Mouse (Mus musculus) heart, embryonic 12.5 days (tissue): ENCODE measurements around the gene Tomm6. TPM values are rescaled to one million over a fixed set of nuclear protein-coding genes. Genes with fewer than 3 reads are reported as not detected.

Experiments used
- ATAC-seq: fragments of 200-750 bp; cut with Nextera tagmentation; 2 replicates; pipeline ENCODE4 v1.8.0; 2017; ENCODE audit warnings: moderate TSS enrichment, moderate library complexity; ENCODE audit not compliant: insufficient number of reproducible peaks, low FRiP score
- H3K27ac ChIP-seq: fragments of 300-500 bp; sonication (generic); 2 replicates; pipeline ENCODE4 v1.5.1; 2016; ENCODE audit warnings: mild to moderate bottlenecking, moderate library complexity; ENCODE audit not compliant: poor library complexity, severe bottlenecking
- H3K27me3 ChIP-seq: fragments of 300-500 bp; sonication (generic); replicated peaks from 2 replicates; pipeline ENCODE4 v1.6.1; 2016; ENCODE audit warnings: mild to moderate bottlenecking, moderate library complexity
- H3K36me3 ChIP-seq: fragments of 300-500 bp; sonication (generic); 2 replicates; pipeline ENCODE4 v1.6.1; 2016; ENCODE audit warnings: mild to moderate bottlenecking, moderate library complexity
- H3K4me1 ChIP-seq: fragments of 300-500 bp; sonication (generic); replicated peaks from 2 replicates; pipeline ENCODE4 v1.6.1; 2016; ENCODE audit warnings: mild to moderate bottlenecking
- H3K4me2 ChIP-seq: fragments of 300-500 bp; sonication (generic); 2 replicates; pipeline ENCODE4 v1.6.1; 2016; ENCODE audit warnings: mild to moderate bottlenecking, moderate library complexity
- H3K4me3 ChIP-seq: fragments of 300-500 bp; sonication (generic); 2 replicates; pipeline ENCODE4 v1.5.1; 2016; ENCODE audit warnings: mild to moderate bottlenecking
- H3K9ac ChIP-seq: fragments of 300-500 bp; sonication (generic); 2 replicates; pipeline ENCODE4 v1.6.1; 2016; ENCODE audit warnings: mild to moderate bottlenecking, moderate library complexity
- H3K9me3 ChIP-seq: fragments of 300-500 bp; sonication (generic); replicated peaks from 2 replicates; pipeline ENCODE4 v1.6.1; 2016; ENCODE audit warnings: mild to moderate bottlenecking, moderate library complexity
- WGBS: fragments of 180-500 bp; shearing (Covaris S2); methylation state at CpG from one replicate; pipeline ENCODE4 v1.1.7; 2016; 5-methylcytosine and 5-hydroxymethylcytosine counted together
- polyA plus RNA-seq: library from polyadenylated mRNA; unstranded; fragments of >200 nt; fragmentation: Nextera tagmentation; extraction: Ambion mirVana; gene quantifications from 2 replicates; pipeline ENCODE4 v1.2.1, GENCODE M21; 2016

Gene Tomm6
- polyA plus RNA-seq, 1 experiment from 2014 or later = 355 TPM

- Histone ChIP-seq H3K9ac (peak within 1 kb of the TSS; percentile 78), H3K27ac (peak within 1 kb of the TSS; percentile 52), H3K36me3 (peaks cover 9% of the 10 kb centered on the region), H3K27me3 (peaks cover 30% of the 10 kb centered on the region; the same call in 1 of the 2 replicates), H3K4me3 (peak within 1 kb of the TSS; percentile 73), H3K4me1 (peaks cover 13% of the 10 kb centered on the region), H3K9me3 (no peaks in the 10 kb centered on the region), H3K4me2 (peak within 1 kb of the TSS; percentile 87)
- under 1% methylated on average over 74 of the region's 82 CpGs for WGBS
- peak; percentile 94 for ATAC-seq
Measured at GRCm38 (mm10) chr17:47694503-47695336, 6.5 kb upstream of the Tomm6 start, which contains the start of gene Prickle4. Gene Prickle4 (minus strand): TSS chr17:47694736.

GRCm38 (mm10) chr17:47694442-47694502 lies 6.1 kb upstream of the Tomm6 start, which contains the start of gene Gm21981:
Gene Gm21981 (minus strand): TSS chr17:47694455.
- Histone ChIP-seq H3K36me3 (peaks cover 5% of the 10 kb centered on the region), H3K4me1 (peaks cover 14% of the 10 kb centered on the region), H3K27ac (peak within 1 kb of the TSS; percentile 52), H3K9me3 (no peaks in the 10 kb centered on the region), H3K27me3 (peaks cover 29% of the 10 kb centered on the region; the same call in 1 of the 2 replicates), H3K4me2 (peak within 1 kb of the TSS; percentile 87), H3K9ac (peak within 1 kb of the TSS; percentile 78), H3K4me3 (peak within 1 kb of the TSS; percentile 73)
- WGBS = 1% methylated on average over 3 of the region's 3 CpGs
- ATAC-seq = no peak

GRCm38 (mm10) chr17:47693671-47694441 lies 5.7 kb upstream of the Tomm6 start:
- H3K27me3 ChIP-seq = peaks cover 29% of the 10 kb centered on the region; the same call in 1 of the 2 replicates
- no peaks in the 10 kb centered on the region for H3K9me3 ChIP-seq
- no peak overlapping the region for H3K27ac ChIP-seq
- peak overlapping the region; percentile 73 for H3K4me3 ChIP-seq
- peak overlapping the region; percentile 87 for H3K4me2 ChIP-seq
- peaks cover 3% of the 10 kb centered on the region; the same call in 1 of the 2 replicates for H3K36me3 ChIP-seq
- peak overlapping the region; percentile 71 for H3K9ac ChIP-seq
- 36% methylated on average over 13 of the region's 13 CpGs for WGBS
- peaks cover 16% of the 10 kb centered on the region for H3K4me1 ChIP-seq
- no peak for ATAC-seq

- H3K36me3 ChIP-seq = no peaks in the 10 kb centered on the region; the same call in 1 of the 2 replicates
- H3K9ac ChIP-seq = no peak overlapping the region
- H3K27me3 ChIP-seq = peaks cover 29% of the 10 kb centered on the region; the same call in 1 of the 2 replicates
- 89% methylated on average over 3 of the region's 3 CpGs for WGBS
- peaks cover 24% of the 10 kb centered on the region for H3K4me1 ChIP-seq
- H3K4me2 ChIP-seq = no peak overlapping the region
- no peak overlapping the region for H3K4me3 ChIP-seq
- no peaks in the 10 kb centered on the region for H3K9me3 ChIP-seq
- no peak overlapping the region for H3K27ac ChIP-seq
- ATAC-seq = no peak
Measured at GRCm38 (mm10) chr17:47691650-47692049, 3.5 kb upstream of the Tomm6 start.

GRCm38 (mm10) chr17:47689894-47690293 lies 1.7 kb upstream of the Tomm6 start:
- H3K27ac ChIP-seq = no peak overlapping the region
- H3K36me3 ChIP-seq = peaks cover 13% of the 10 kb centered on the region
- H3K4me1 ChIP-seq = peaks cover 20% of the 10 kb centered on the region
- 64% methylated on average over 6 of the region's 8 CpGs for WGBS
- peaks cover 29% of the 10 kb centered on the region; the same call in 1 of the 2 replicates for H3K27me3 ChIP-seq
- ATAC-seq = no peak
- 0 out of 2 replicates have a peak overlapping the region, but pooled peaks have one; percentile 98 for H3K4me2 ChIP-seq
- no peaks in the 10 kb centered on the region for H3K9me3 ChIP-seq
- H3K9ac ChIP-seq = no peak overlapping the region
- H3K4me3 ChIP-seq = peak overlapping the region; percentile 71; the same call in 1 of the 2 replicates

- no peaks in the 10 kb centered on the region for H3K9me3 ChIP-seq
- H3K9ac ChIP-seq = peak within 1 kb of the TSS; percentile 80
- peak within 1 kb of the TSS; percentile 98 for H3K4me2 ChIP-seq
- peaks cover 15% of the 10 kb centered on the region for H3K4me1 ChIP-seq
- H3K27ac ChIP-seq = peak within 1 kb of the TSS; percentile 68
- H3K4me3 ChIP-seq = peak within 1 kb of the TSS; percentile 71
- 3% methylated on average over 57 of the region's 58 CpGs for WGBS
- H3K27me3 ChIP-seq = peaks cover 29% of the 10 kb centered on the region; the same call in 1 of the 2 replicates
- peak; percentile 77 for ATAC-seq
- peaks cover 21% of the 10 kb centered on the region for H3K36me3 ChIP-seq
Measured at GRCm38 (mm10) chr17:47688608-47689575, 706 bp upstream of the Tomm6 start, which contains the start of gene Frs3. Gene Frs3 (plus strand): TSS chr17:47689030.

GRCm38 (mm10) chr17:47687409-47688343 lies 510 bp downstream of the Tomm6 start:
- WGBS = under 1% methylated on average over 70 of the region's 70 CpGs
- peaks cover 19% of the 10 kb centered on the region; the same call in 1 of the 2 replicates for H3K27me3 ChIP-seq
- peak overlapping the region; percentile 71 for H3K4me3 ChIP-seq
- peak overlapping the region; percentile 98 for H3K4me2 ChIP-seq
- H3K9me3 ChIP-seq = no peaks in the 10 kb centered on the region
- ATAC-seq = peak; percentile 84
- H3K9ac ChIP-seq = peak overlapping the region; percentile 80
- H3K27ac ChIP-seq = peak overlapping the region; percentile 68
- H3K36me3 ChIP-seq = peaks cover 32% of the 10 kb centered on the region
- peaks cover 11% of the 10 kb centered on the region for H3K4me1 ChIP-seq

- no peaks in the 10 kb centered on the region for H3K9me3 ChIP-seq
- no peak overlapping the region for H3K9ac ChIP-seq
- peaks cover 8% of the 10 kb centered on the region for H3K4me1 ChIP-seq
- peaks cover 73% of the 10 kb centered on the region for H3K36me3 ChIP-seq
- ATAC-seq = no peak
- WGBS = 73% methylated on average over 4 of the region's 4 CpGs
- no peaks in the 10 kb centered on the region for H3K27me3 ChIP-seq
- H3K4me3 ChIP-seq = no peak overlapping the region
- H3K4me2 ChIP-seq = no peak overlapping the region
- H3K27ac ChIP-seq = no peak overlapping the region
Measured at GRCm38 (mm10) chr17:47682836-47683235, 5.3 kb downstream of the Tomm6 start.

- no peaks in the 10 kb centered on the region for H3K9me3 ChIP-seq
- peaks cover 70% of the 10 kb centered on the region for H3K36me3 ChIP-seq
- 81% methylated on average over 5 of the region's 5 CpGs for WGBS
- ATAC-seq = no peak
- no peaks in the 10 kb centered on the region for H3K27me3 ChIP-seq
- H3K9ac ChIP-seq = no peak overlapping the region
- H3K4me2 ChIP-seq = no peak overlapping the region
- H3K4me1 ChIP-seq = no peaks in the 10 kb centered on the region
- no peak overlapping the region for H3K27ac ChIP-seq
- H3K4me3 ChIP-seq = no peak overlapping the region
Measured at GRCm38 (mm10) chr17:47678702-47679101, 9.5 kb downstream of the Tomm6 start.

GRCm38 (mm10) chr17:47678238-47678637 lies 9.9 kb downstream of the Tomm6 start:
- H3K36me3 ChIP-seq = peaks cover 66% of the 10 kb centered on the region

More at GRCm38 (mm10) chr17:47678238-47678637, 9.9 kb downstream of the Tomm6 start:
- 85% methylated on average over 5 of the region's 5 CpGs for WGBS
- no peak overlapping the region for H3K4me2 ChIP-seq
- H3K4me1 ChIP-seq = peaks cover under 1% of the 10 kb centered on the region; the same call in 1 of the 2 replicates
- H3K9me3 ChIP-seq = no peaks in the 10 kb centered on the region
- H3K9ac ChIP-seq = no peak overlapping the region
- no peak overlapping the region for H3K27ac ChIP-seq
- peaks cover 2% of the 10 kb centered on the region for H3K27me3 ChIP-seq
- H3K4me3 ChIP-seq = no peak overlapping the region
- no peak for ATAC-seq
